Mouse (Mus musculus): Measurements from ENCODE around the gene Smad3.

DNA sequence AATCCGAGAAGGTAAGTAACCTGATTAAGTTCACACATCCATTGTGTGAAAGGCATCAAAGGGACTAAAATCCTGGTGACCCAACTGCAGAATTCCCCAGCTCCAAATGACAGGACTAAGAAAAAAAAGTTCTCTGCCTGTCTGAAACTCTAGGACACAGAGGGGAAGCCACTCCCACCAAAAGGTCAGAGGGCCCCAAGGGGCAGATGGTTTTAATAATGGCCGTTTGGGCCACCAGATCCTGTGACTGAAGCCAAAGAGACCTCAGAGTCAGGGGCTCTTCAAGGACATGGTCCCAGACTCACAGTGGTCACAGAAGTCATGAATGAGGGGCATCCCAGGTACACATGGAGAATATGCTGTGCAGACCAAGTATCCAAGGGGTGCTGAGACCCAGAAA lies 29.3 kb upstream of the Smad3 start:
- TF ChIP-seq CEBPB (IDR thresholded peaks at IDR 0.05; ENCODE audit: insufficient read depth, poor library complexity, severe bottlenecking): no peak
- TF ChIP-seq TCF3 (IDR thresholded peaks at IDR 0.05; ENCODE audit: insufficient read length, low read depth): no peak
- TF ChIP-seq POLR2A (IDR thresholded peaks at IDR 0.05; ENCODE audit: insufficient read length, low read depth): no peak
- TF ChIP-seq E2F4 (IDR thresholded peaks at IDR 0.05; ENCODE audit: insufficient read depth): no peak
